Mouse (Mus musculus): ENCODE measurements at regions not wholly inside any gene's neighbourhood (a gene's known extent, or its start where the extent isn't known, plus 50 kb on each side); places are given as distances from the start of the nearest gene placed in this dataset.

DNA sequence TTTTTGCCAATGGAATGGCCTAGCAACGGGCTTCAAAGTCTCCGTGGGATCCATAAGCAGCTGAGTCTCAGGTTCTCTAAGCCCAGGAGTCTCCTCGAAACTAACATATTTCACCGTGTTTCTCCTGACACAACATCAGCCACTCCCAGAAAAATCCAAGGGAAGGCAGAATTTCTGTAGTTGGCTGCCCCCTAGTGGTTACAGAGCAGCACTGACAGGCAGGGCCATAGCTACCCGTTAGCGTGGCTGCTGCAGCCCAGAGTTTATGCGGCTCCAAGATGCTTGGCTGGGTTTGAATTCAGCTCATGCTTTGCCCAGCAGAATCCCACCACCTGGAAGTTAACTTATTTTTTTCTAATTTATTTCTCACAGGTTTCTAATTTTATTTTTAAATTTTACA, 140.9 kb upstream of the Tmem164 start:
- Histone ChIP-seq H3K27ac (replicated peaks in 1 of 2; ENCODE audit: control insufficient read depth in 1 of 2, insufficient read depth in 1 of 2, low read depth in 2 of 2, low read length in 2 of 2) (no peak overlapping the region), H3K36me3 (ENCODE audit: control insufficient read depth, insufficient read depth, low read length) (no peaks in the 10 kb centered on the region), H3K4me1 (ENCODE audit: control insufficient read depth in 2 of 2, insufficient read depth in 2 of 2, low read length in 2 of 2) (no peaks in the 10 kb centered on the region), H3K4me2 (ENCODE audit: low read length) (no peak overlapping the region), H3K27me3 (ENCODE audit: control insufficient read depth, insufficient read depth, low read length) (no peaks in the 10 kb centered on the region), H3K9ac (ENCODE audit: low read length) (no peak overlapping the region), H3K9me3 (ENCODE audit: control insufficient read depth, low read length) (no peaks in the 10 kb centered on the region), H3K4me3 (ENCODE audit: control insufficient read depth in 1 of 2, insufficient read depth in 1 of 2, low read depth in 1 of 2, low read length in 2 of 2) (no peak overlapping the region)
- WGBS = 16% methylated on average over 7 of the region's 7 CpGs
- no peak for ATAC-seq (ENCODE audit: insufficient number of reproducible peaks, insufficient read depth, low FRiP score, low read depth)

DNA sequence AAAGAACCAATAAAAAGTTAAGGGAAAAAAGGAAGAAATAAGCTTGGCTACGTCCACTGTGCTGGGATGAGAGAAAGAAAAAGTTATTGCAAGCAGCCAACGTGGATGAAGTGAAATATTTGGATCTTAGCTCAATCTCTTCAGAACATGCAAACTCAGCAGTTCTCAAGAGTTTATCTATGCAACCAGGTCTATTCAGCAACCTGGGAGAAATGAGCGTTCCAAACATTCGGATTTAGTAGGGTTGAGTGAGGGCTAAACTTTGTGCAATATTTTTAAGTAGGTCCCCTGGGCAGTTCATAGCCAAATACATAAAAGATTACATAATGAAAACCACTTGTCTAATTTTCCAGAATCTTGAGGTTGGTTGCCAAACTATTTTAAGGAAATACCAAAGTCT, 129.0 kb upstream of the Tmem164 start:
- no peak for ATAC-seq (ENCODE audit: insufficient number of reproducible peaks, insufficient read depth, low FRiP score, low read depth)

DNA sequence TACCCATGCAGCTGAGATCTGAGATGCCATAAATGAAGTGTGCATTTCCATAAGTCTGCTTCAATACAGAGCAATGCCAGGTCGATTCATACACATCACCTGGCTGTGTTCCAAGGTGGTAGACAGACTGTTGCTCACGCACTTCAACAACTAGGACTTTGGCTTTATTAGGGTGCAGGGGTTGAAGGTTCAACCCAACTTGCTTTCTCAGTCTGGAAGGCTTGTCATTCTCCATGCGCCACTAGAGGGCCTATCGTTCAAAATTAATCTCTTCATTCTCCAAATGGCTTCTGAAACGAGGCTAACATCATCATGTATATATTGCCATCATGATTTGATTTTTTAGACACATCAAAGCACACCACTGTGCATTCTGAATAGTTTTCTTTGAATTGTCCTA, 127.0 kb upstream of the Tmem164 start:
- Histone ChIP-seq H3K4me1 (ENCODE audit: control insufficient read depth in 2 of 2, insufficient read depth in 2 of 2, low read length in 2 of 2) (no peaks in the 10 kb centered on the region), H3K27me3 (ENCODE audit: control insufficient read depth, insufficient read depth, low read length) (no peaks in the 10 kb centered on the region), H3K4me2 (ENCODE audit: low read length) (no peak overlapping the region), H3K9me3 (ENCODE audit: control insufficient read depth, low read length) (no peaks in the 10 kb centered on the region), H3K36me3 (ENCODE audit: control insufficient read depth, insufficient read depth, low read length) (no peaks in the 10 kb centered on the region), H3K9ac (ENCODE audit: low read length) (no peak overlapping the region), H3K4me3 (ENCODE audit: control insufficient read depth in 1 of 2, insufficient read depth in 1 of 2, low read depth in 1 of 2, low read length in 2 of 2) (no peak overlapping the region), H3K27ac (replicated peaks in 1 of 2; ENCODE audit: control insufficient read depth in 1 of 2, insufficient read depth in 1 of 2, low read depth in 2 of 2, low read length in 2 of 2) (no peak overlapping the region)
- ATAC-seq (ENCODE audit: insufficient number of reproducible peaks, insufficient read depth, low FRiP score, low read depth) = no peak
- 19% methylated on average over 5 of the region's 5 CpGs for WGBS

More for the DNA sequence above, 129.0 kb upstream of the Tmem164 start:
- Histone ChIP-seq H3K9me3 (ENCODE audit: control insufficient read depth, low read length) (no peaks in the 10 kb centered on the region), H3K9ac (ENCODE audit: low read length) (no peak overlapping the region), H3K4me1 (ENCODE audit: control insufficient read depth in 2 of 2, insufficient read depth in 2 of 2, low read length in 2 of 2) (no peaks in the 10 kb centered on the region), H3K4me3 (ENCODE audit: control insufficient read depth in 1 of 2, insufficient read depth in 1 of 2, low read depth in 1 of 2, low read length in 2 of 2) (no peak overlapping the region), H3K27ac (replicated peaks in 1 of 2; ENCODE audit: control insufficient read depth in 1 of 2, insufficient read depth in 1 of 2, low read depth in 2 of 2, low read length in 2 of 2) (no peak overlapping the region), H3K4me2 (ENCODE audit: low read length) (no peak overlapping the region), H3K27me3 (ENCODE audit: control insufficient read depth, insufficient read depth, low read length) (no peaks in the 10 kb centered on the region), H3K36me3 (ENCODE audit: control insufficient read depth, insufficient read depth, low read length) (no peaks in the 10 kb centered on the region)
- 74% methylated on average over 4 of the region's 4 CpGs for WGBS

DNA sequence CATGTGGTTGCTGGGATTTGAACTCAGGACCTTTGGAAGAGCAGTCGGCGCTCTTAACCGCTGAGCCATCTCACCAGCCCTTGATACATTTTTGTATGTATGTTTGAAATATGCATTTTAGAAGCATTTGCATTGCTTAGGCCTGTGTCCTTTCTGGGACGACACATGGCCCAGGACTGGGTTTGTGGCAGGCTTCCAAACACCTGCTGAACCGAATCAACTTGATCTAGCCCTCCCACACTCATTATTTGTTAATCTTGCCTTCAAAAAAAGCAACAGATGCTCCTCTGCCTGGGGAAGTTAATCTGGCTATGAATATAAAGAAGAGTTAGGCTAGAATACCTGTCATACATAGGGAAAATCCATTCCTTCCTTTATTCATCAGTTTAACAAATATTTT, 123.7 kb upstream of the Tmem164 start:
- no peak overlapping the region for H3K4me2 ChIP-seq (ENCODE audit: low read length)
- 82% methylated on average over 5 of the region's 5 CpGs for WGBS
- H3K9ac ChIP-seq (ENCODE audit: low read length) = no peak overlapping the region
- H3K4me1 ChIP-seq (ENCODE audit: control insufficient read depth in 2 of 2, insufficient read depth in 2 of 2, low read length in 2 of 2) = no peaks in the 10 kb centered on the region
- H3K27me3 ChIP-seq (ENCODE audit: control insufficient read depth, insufficient read depth, low read length) = no peaks in the 10 kb centered on the region
- H3K9me3 ChIP-seq (ENCODE audit: control insufficient read depth, low read length) = no peaks in the 10 kb centered on the region
- ATAC-seq (ENCODE audit: insufficient number of reproducible peaks, insufficient read depth, low FRiP score, low read depth) = no peak
- no peak overlapping the region for H3K27ac ChIP-seq (replicated peaks in 1 of 2; ENCODE audit: control insufficient read depth in 1 of 2, insufficient read depth in 1 of 2, low read depth in 2 of 2, low read length in 2 of 2)
- no peak overlapping the region for H3K4me3 ChIP-seq (ENCODE audit: control insufficient read depth in 1 of 2, insufficient read depth in 1 of 2, low read depth in 1 of 2, low read length in 2 of 2)
- no peaks in the 10 kb centered on the region for H3K36me3 ChIP-seq (ENCODE audit: control insufficient read depth, insufficient read depth, low read length)

DNA sequence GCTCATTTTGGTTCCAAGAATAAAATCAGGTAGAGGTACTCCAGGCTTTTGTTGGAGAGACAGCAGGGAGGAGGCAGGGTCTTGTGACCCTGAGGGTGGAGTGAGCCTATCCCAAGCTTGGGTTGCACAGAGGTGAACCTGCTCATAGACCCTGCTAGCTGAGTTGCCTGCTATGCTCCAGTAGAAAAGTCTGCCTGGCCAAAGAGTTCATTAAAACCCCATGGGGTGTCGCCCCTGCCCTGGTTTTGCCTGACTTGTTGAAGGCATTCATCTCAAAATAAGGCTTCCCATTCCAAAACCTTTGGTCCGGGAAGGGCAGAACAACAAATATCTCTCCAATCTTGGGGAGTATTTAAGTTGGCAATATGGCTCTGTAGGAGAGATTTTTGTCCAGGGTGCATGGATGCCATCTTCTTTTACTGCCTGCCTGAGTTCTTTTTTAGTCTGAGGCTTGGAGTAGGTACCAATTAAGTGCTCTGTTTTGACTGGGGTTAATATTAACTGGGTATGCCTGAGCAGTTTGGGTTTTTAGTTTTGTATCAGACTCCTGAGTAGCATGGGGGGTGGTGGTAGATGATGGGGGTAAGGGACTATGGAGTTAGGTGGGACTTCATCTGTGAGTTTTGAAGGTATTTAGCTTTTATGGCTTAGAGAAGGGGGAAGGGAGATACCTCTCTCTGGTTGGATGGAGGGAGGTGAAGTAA, 120.8 kb upstream of the Tmem164 start:
- Histone ChIP-seq H3K4me1 (ENCODE audit: control insufficient read depth in 2 of 2, insufficient read depth in 2 of 2, low read length in 2 of 2) (no peaks in the 10 kb centered on the region), H3K27me3 (ENCODE audit: control insufficient read depth, insufficient read depth, low read length) (no peaks in the 10 kb centered on the region), H3K4me3 (ENCODE audit: control insufficient read depth in 1 of 2, insufficient read depth in 1 of 2, low read depth in 1 of 2, low read length in 2 of 2) (no peak overlapping the region), H3K36me3 (ENCODE audit: control insufficient read depth, insufficient read depth, low read length) (no peaks in the 10 kb centered on the region), H3K9me3 (ENCODE audit: control insufficient read depth, low read length) (no peaks in the 10 kb centered on the region), H3K4me2 (ENCODE audit: low read length) (no peak overlapping the region), H3K9ac (ENCODE audit: low read length) (no peak overlapping the region), H3K27ac (replicated peaks in 1 of 2; ENCODE audit: control insufficient read depth in 1 of 2, insufficient read depth in 1 of 2, low read depth in 2 of 2, low read length in 2 of 2) (no peak overlapping the region)
- ATAC-seq (ENCODE audit: insufficient number of reproducible peaks, insufficient read depth, low FRiP score, low read depth) = no peak
- 66% methylated on average over 2 of the region's 2 CpGs for WGBS

DNA sequence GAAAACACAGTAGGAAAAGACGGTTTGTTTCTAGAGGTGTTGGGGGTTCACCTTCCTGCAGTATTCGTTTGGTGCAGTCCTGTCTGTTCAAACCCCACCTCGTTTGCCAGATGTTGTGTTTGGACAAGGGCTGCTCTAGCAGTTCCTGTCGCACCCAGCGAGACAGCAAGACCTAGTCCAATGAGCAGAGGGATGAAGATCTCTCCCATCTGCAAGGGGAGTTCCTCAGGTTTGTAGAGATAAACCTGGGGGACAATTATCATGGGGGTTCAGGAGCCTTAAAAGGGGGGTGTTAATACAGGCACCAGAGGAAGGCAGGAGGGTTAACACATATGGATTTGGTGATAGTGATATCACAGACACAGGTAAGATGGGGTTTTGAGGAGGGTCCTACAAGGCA, 119.4 kb upstream of the Tmem164 start:
- Histone ChIP-seq H3K27me3 (ENCODE audit: control insufficient read depth, insufficient read depth, low read length) (no peaks in the 10 kb centered on the region), H3K4me1 (ENCODE audit: control insufficient read depth in 2 of 2, insufficient read depth in 2 of 2, low read length in 2 of 2) (no peaks in the 10 kb centered on the region), H3K4me3 (ENCODE audit: control insufficient read depth in 1 of 2, insufficient read depth in 1 of 2, low read depth in 1 of 2, low read length in 2 of 2) (no peak overlapping the region), H3K9ac (ENCODE audit: low read length) (no peak overlapping the region), H3K9me3 (ENCODE audit: control insufficient read depth, low read length) (no peaks in the 10 kb centered on the region), H3K4me2 (ENCODE audit: low read length) (no peak overlapping the region), H3K27ac (replicated peaks in 1 of 2; ENCODE audit: control insufficient read depth in 1 of 2, insufficient read depth in 1 of 2, low read depth in 2 of 2, low read length in 2 of 2) (no peak overlapping the region), H3K36me3 (ENCODE audit: control insufficient read depth, insufficient read depth, low read length) (no peaks in the 10 kb centered on the region)
- no peak for ATAC-seq (ENCODE audit: insufficient number of reproducible peaks, insufficient read depth, low FRiP score, low read depth)
- 63% methylated on average over 5 of the region's 5 CpGs for WGBS

DNA sequence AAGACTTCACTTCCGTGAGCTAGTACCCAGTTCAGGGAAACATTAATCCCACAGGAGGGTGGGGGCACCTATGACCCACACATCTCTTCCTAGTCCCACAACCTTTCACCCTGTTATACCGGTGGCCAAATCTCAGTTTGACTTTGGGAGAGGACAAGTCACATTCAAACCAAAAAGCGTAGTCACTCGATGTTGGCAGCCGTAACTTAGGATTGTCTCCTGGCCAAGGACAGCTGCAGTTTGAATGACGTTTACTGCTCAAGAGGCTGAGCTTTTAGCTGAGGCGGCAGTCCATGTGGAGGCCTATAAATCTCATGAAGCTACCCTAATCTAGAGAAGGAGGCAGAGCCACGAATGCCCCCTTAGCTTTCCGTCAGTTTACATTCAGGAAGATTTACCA, 117.0 kb upstream of the Tmem164 start:
- no peak for ATAC-seq (ENCODE audit: insufficient number of reproducible peaks, insufficient read depth, low FRiP score, low read depth)
- no peak overlapping the region for H3K4me2 ChIP-seq (ENCODE audit: low read length)
- H3K4me1 ChIP-seq (ENCODE audit: control insufficient read depth in 2 of 2, insufficient read depth in 2 of 2, low read length in 2 of 2) = no peaks in the 10 kb centered on the region
- no peak overlapping the region for H3K27ac ChIP-seq (replicated peaks in 1 of 2; ENCODE audit: control insufficient read depth in 1 of 2, insufficient read depth in 1 of 2, low read depth in 2 of 2, low read length in 2 of 2)
- H3K36me3 ChIP-seq (ENCODE audit: control insufficient read depth, insufficient read depth, low read length) = no peaks in the 10 kb centered on the region
- no peak overlapping the region for H3K4me3 ChIP-seq (ENCODE audit: control insufficient read depth in 1 of 2, insufficient read depth in 1 of 2, low read depth in 1 of 2, low read length in 2 of 2)
- H3K27me3 ChIP-seq (ENCODE audit: control insufficient read depth, insufficient read depth, low read length) = no peaks in the 10 kb centered on the region
- WGBS = 80% methylated on average over 9 of the region's 9 CpGs
- no peak overlapping the region for H3K9ac ChIP-seq (ENCODE audit: low read length)
- H3K9me3 ChIP-seq (ENCODE audit: control insufficient read depth, low read length) = no peaks in the 10 kb centered on the region

DNA sequence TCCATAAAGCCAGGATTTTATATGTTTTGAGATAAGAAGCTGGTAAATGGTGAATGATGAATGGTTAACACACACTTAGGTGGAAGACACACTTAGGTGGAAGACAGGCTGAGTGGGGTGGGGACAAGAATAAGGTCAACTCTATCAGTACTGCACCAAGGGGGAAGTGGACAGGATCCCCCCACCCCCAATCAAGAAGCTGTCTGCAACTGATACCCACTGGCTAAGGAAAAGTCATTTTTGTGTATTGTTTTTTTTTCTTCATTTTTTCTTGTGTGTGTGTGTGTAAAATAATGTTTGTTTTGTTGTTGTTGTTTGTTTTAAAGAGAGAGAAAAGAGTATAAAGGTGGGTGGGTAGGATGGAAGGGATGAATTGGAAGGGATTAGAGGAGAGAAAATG, 109.4 kb upstream of the Tmem164 start:
- H3K4me1 ChIP-seq (ENCODE audit: control insufficient read depth in 2 of 2, insufficient read depth in 2 of 2, low read length in 2 of 2) = peaks cover 0 to 4% of the 10 kb centered on the region in 2 experiments; a peak in 1 of 4 replicates
- H3K9ac ChIP-seq (ENCODE audit: low read length) = no peak overlapping the region
- H3K36me3 ChIP-seq (ENCODE audit: control insufficient read depth, insufficient read depth, low read length) = no peaks in the 10 kb centered on the region
- no peak overlapping the region for H3K4me2 ChIP-seq (ENCODE audit: low read length)
- no peaks in the 10 kb centered on the region for H3K27me3 ChIP-seq (ENCODE audit: control insufficient read depth, insufficient read depth, low read length)
- H3K27ac ChIP-seq (replicated peaks in 1 of 2; ENCODE audit: control insufficient read depth in 1 of 2, insufficient read depth in 1 of 2, low read depth in 2 of 2, low read length in 2 of 2) = no peak overlapping the region
- no peaks in the 10 kb centered on the region for H3K9me3 ChIP-seq (ENCODE audit: control insufficient read depth, low read length)
- H3K4me3 ChIP-seq (ENCODE audit: control insufficient read depth in 1 of 2, insufficient read depth in 1 of 2, low read depth in 1 of 2, low read length in 2 of 2) = no peak overlapping the region
- ATAC-seq (ENCODE audit: insufficient number of reproducible peaks, insufficient read depth, low FRiP score, low read depth) = no peak

Data from heart, embryonic 14.5 days (tissue).